Mouse (Mus musculus): ENCODE measurements at regions not wholly inside any gene's neighbourhood (a gene's known extent, or its start where the extent isn't known, plus 50 kb on each side); places are given as distances from the start of the nearest gene placed in this dataset.

GRCm38 (mm10) chr1:55852354-55852753, 446.6 kb downstream of the Plcl1 start:
- TF ChIP-seq CTCF (IDR thresholded peaks at IDR 0.05) (no peak), EP300 (IDR thresholded peaks at IDR 0.05) (no peak)

Measured in lung, postnatal 0 days (tissue).